Mouse (Mus musculus) bone marrow macrophage, adult 2 months (primary cell): ENCODE results near the gene Gm10488. TPM values are rescaled to one million over a fixed set of nuclear protein-coding genes. Genes with fewer than 3 reads are reported as not detected.
"Not testable (repeated sequence)": the region's sequence is repeated elsewhere in the genome, so short reads cannot be mapped to it uniquely, and the experiment has no call there.

Experiments
- H3K27ac ChIP-seq: 2 replicates; pipeline ENCODE4 v1.5.1; 2012; ENCODE audit warnings: low read depth, low read length; ENCODE audit not compliant: insufficient read depth
- H3K4me1 ChIP-seq: 2 replicates; pipeline ENCODE4 v1.6.1; 2012; ENCODE audit warnings: low read length; ENCODE audit not compliant: control insufficient read depth, insufficient read depth
- H3K4me3 ChIP-seq: 2 replicates; pipeline ENCODE4 v1.5.1; 2012; ENCODE audit warnings: mild to moderate bottlenecking, low read length, moderate library complexity; ENCODE audit not compliant: insufficient read depth
- polyA plus RNA-seq: library from polyadenylated mRNA; stranded (reverse); fragments of >200 nt; gene quantifications from 2 replicates; pipeline ENCODE4 v1.2.4, GENCODE M21; 2012; ENCODE audit not compliant: missing spikeins, insufficient read depth, insufficient read length

The Gm10488 gene
- polyA plus RNA-seq = not detected in 2 replicates

DNA sequence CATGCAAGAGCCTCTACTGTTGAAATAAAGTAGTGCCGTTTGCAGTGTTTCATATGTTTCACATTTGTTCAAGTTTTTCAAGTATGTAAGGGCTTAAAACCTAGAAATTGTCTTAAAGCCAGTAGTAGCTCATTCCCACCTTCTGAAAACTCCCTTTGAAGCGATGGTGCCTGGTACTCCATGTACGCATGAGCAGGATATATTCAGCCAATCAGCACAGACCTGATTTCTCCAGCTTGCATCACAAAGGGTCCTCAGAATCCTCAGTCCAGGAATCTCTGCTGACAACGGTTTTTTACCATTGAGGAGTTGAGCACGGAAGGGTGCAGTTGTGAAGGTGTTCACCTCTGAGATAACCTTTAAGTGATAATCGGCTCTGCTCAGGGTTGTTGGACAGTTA lies at the start of gene Gm10488:
TSS of gene Gm10488 (plus strand) at position 301 of the 400 bp plus-strand sequence.
- not testable (repeated sequence) for H3K4me3 ChIP-seq, H3K4me1 ChIP-seq, H3K27ac ChIP-seq
